Mouse (Mus musculus): ENCODE measurements at regions not wholly inside any gene's neighbourhood (a gene's known extent, or its start where the extent isn't known, plus 50 kb on each side); places are given as distances from the start of the nearest gene placed in this dataset.

GRCm38 (mm10) chr7:138657076-138657475, 188.8 kb upstream of the Ppp2r2d start:
- TF ChIP-seq CTCF (IDR thresholded peaks at IDR 0.05; ENCODE audit: low read depth, low read length) = no peak
- no peak for TF ChIP-seq POLR2A (IDR thresholded peaks at IDR 0.05; ENCODE audit: insufficient read depth, low read length)

Data from ES-Bruce4 (cell line).